Mouse (Mus musculus) embryonic facial prominence, embryonic 10.5 days (tissue): ENCODE results near the gene Pcbd2. TPM values are rescaled to one million over a fixed set of nuclear protein-coding genes. Genes with fewer than 3 reads are reported as not detected.

Experiments
- DNase-seq: peaks from one replicate; pipeline ENCODE4 v3.0.0-alpha.2; 2017; ENCODE audit warnings: low spot score
- H3K27ac ChIP-seq: fragments of 300-500 bp; sonication (generic); replicated peaks from 2 replicates; pipeline ENCODE4 v1.5.1; 2016; ENCODE audit warnings: mild to moderate bottlenecking
- H3K27me3 ChIP-seq: fragments of 300-500 bp; sonication (generic); replicated peaks from 2 replicates; pipeline ENCODE4 v1.6.1; 2016; ENCODE audit warnings: low read depth, mild to moderate bottlenecking; ENCODE audit not compliant: poor library complexity, severe bottlenecking
- H3K36me3 ChIP-seq: fragments of 300-500 bp; sonication (generic); replicated peaks from 2 replicates; pipeline ENCODE4 v1.6.1; 2016; ENCODE audit warnings: mild to moderate bottlenecking, moderate library complexity
- H3K4me1 ChIP-seq: fragments of 300-500 bp; sonication (generic); 2 replicates; pipeline ENCODE4 v1.6.1; 2016
- H3K4me3 ChIP-seq: fragments of 300-500 bp; sonication (generic); 2 replicates; pipeline ENCODE4 v1.5.1; 2016; ENCODE audit warnings: mild to moderate bottlenecking, moderate library complexity
- H3K9me3 ChIP-seq: fragments of 300-500 bp; sonication (generic); 2 replicates; pipeline ENCODE4 v1.6.1; 2016; ENCODE audit warnings: mild to moderate bottlenecking
- WGBS: fragments of 180-500 bp; shearing (Covaris S2); methylation state at CpG from one replicate; pipeline ENCODE4 v1.1.7; 2016; 5-methylcytosine and 5-hydroxymethylcytosine counted together
- polyA plus RNA-seq: library from polyadenylated mRNA; unstranded; fragments of >200 nt; fragmentation: Nextera tagmentation; extraction: Ambion mirVana; gene quantifications from 2 replicates; pipeline ENCODE4 v1.2.1, GENCODE M21; 2016

Gene Pcbd2
- polyA plus RNA-seq, 1 experiment from 2014 or later, result 43.7 TPM

GRCm38 (mm10) chr13:55754380-55754779 lies 27.2 kb downstream of the Pcbd2 start:
- peak; percentile 75 for DNase-seq
- Histone ChIP-seq H3K4me1 (peaks cover 51% of the 10 kb centered on the region), H3K9me3 (no peaks in the 10 kb centered on the region), H3K36me3 (no peaks in the 10 kb centered on the region), H3K27ac (no peak overlapping the region), H3K4me3 (no peak overlapping the region), H3K27me3 (no peaks in the 10 kb centered on the region)
- whole genome bisulfite sequencing, result 61% methylated on average over 13 of the region's 13 CpGs

- H3K9me3 ChIP-seq, result no peaks in the 10 kb centered on the region
- peak; percentile 45 for DNase-seq
- H3K27me3 ChIP-seq, result no peaks in the 10 kb centered on the region
- peak overlapping the region; percentile 20; the same call in 1 of the 2 replicates for H3K4me3 ChIP-seq
- H3K27ac ChIP-seq, result peak overlapping the region; percentile 63
- H3K4me1 ChIP-seq, result peaks cover 47% of the 10 kb centered on the region
- no peaks in the 10 kb centered on the region for H3K36me3 ChIP-seq
- WGBS, result 37% methylated on average over 8 of the region's 8 CpGs
Observed at GRCm38 (mm10) chr13:55756789-55757188, 29.6 kb downstream of the Pcbd2 start.

GRCm38 (mm10) chr13:55757645-55758044 lies 30.5 kb downstream of the Pcbd2 start:
- Histone ChIP-seq H3K36me3 (no peaks in the 10 kb centered on the region), H3K27me3 (no peaks in the 10 kb centered on the region), H3K27ac (no peak overlapping the region), H3K4me1 (peaks cover 52% of the 10 kb centered on the region), H3K4me3 (no peak overlapping the region), H3K9me3 (no peaks in the 10 kb centered on the region)
- DNase-seq, result no peak
- 80% methylated on average over 6 of the region's 6 CpGs for WGBS

- no peak overlapping the region for H3K4me3 ChIP-seq
- H3K36me3 ChIP-seq, result no peaks in the 10 kb centered on the region
- H3K27ac ChIP-seq, result peak overlapping the region; percentile 72
- no peaks in the 10 kb centered on the region for H3K9me3 ChIP-seq
- H3K4me1 ChIP-seq, result peaks cover 54% of the 10 kb centered on the region
- no peak for DNase-seq
- H3K27me3 ChIP-seq, result 0 out of 2 replicates have a peak, but pooled peaks cover 4% of the 10 kb centered on the region
- 67% methylated on average over 10 of the region's 10 CpGs for WGBS
Observed at GRCm38 (mm10) chr13:55760576-55760975, 33.4 kb downstream of the Pcbd2 start.

- H3K27me3 ChIP-seq, result 0 out of 2 replicates have a peak, but pooled peaks cover 4% of the 10 kb centered on the region
- WGBS, result 66% methylated on average over 10 of the region's 10 CpGs
- H3K36me3 ChIP-seq, result no peaks in the 10 kb centered on the region
- no peak overlapping the region for H3K4me3 ChIP-seq
- peaks cover 52% of the 10 kb centered on the region for H3K4me1 ChIP-seq
- H3K9me3 ChIP-seq, result no peaks in the 10 kb centered on the region
- peak; percentile 39 for DNase-seq
- H3K27ac ChIP-seq, result peak overlapping the region; percentile 65
Observed at GRCm38 (mm10) chr13:55761486-55761885, 34.3 kb downstream of the Pcbd2 start.

- H3K4me3 ChIP-seq, result no peak overlapping the region
- peak; percentile 37 for DNase-seq
- no peaks in the 10 kb centered on the region for H3K9me3 ChIP-seq
- H3K27me3 ChIP-seq, result 0 out of 2 replicates have a peak, but pooled peaks cover 8% of the 10 kb centered on the region
- H3K27ac ChIP-seq, result peak overlapping the region; percentile 57; the same call in 1 of the 2 replicates
- WGBS, result 80% methylated on average over 7 of the region's 7 CpGs
- H3K4me1 ChIP-seq, result peaks cover 15% of the 10 kb centered on the region
- H3K36me3 ChIP-seq, result peaks cover 5% of the 10 kb centered on the region; the same call in 1 of the 2 replicates
Observed at GRCm38 (mm10) chr13:55774352-55774751, 47.2 kb downstream of the Pcbd2 start.

- no peaks in the 10 kb centered on the region for H3K9me3 ChIP-seq
- DNase-seq, result peak; percentile 65
- 48% methylated on average over 11 of the region's 11 CpGs for WGBS
- H3K27ac ChIP-seq, result 0 out of 2 replicates have a peak overlapping the region, but pooled peaks have one; percentile 57
- H3K36me3 ChIP-seq, result peaks cover 5% of the 10 kb centered on the region; the same call in 1 of the 2 replicates
- H3K4me1 ChIP-seq, result peaks cover 15% of the 10 kb centered on the region
- H3K27me3 ChIP-seq, result 0 out of 2 replicates have a peak, but pooled peaks cover 8% of the 10 kb centered on the region
- no peak overlapping the region for H3K4me3 ChIP-seq
Observed at GRCm38 (mm10) chr13:55775056-55775455, 47.9 kb downstream of the Pcbd2 start.

- H3K27me3 ChIP-seq, result no peaks in the 10 kb centered on the region
- H3K36me3 ChIP-seq, result no peaks in the 10 kb centered on the region
- 90% methylated on average over 3 of the region's 3 CpGs for WGBS
- no peaks in the 10 kb centered on the region for H3K4me1 ChIP-seq
- no peak for DNase-seq
- H3K27ac ChIP-seq, result no peak within 1 kb of the TSS
- no peaks in the 10 kb centered on the region for H3K9me3 ChIP-seq
- H3K4me3 ChIP-seq, result no peak within 1 kb of the TSS
Observed at GRCm38 (mm10) chr13:55784268-55784667, 57.1 kb downstream of the Pcbd2 start, which contains the start of gene Catsper3. Catsper3 (plus strand) TSS chr13:55784568.

GRCm38 (mm10) chr13:55786120-55786519 lies 59.0 kb downstream of the Pcbd2 start:
- WGBS, result 85% methylated on average over 11 of the region's 11 CpGs
- H3K27ac ChIP-seq, result no peak overlapping the region
- H3K9me3 ChIP-seq, result no peaks in the 10 kb centered on the region
- no peaks in the 10 kb centered on the region for H3K36me3 ChIP-seq
- no peaks in the 10 kb centered on the region for H3K27me3 ChIP-seq
- no peak for DNase-seq
- H3K4me3 ChIP-seq, result no peak overlapping the region
- no peaks in the 10 kb centered on the region for H3K4me1 ChIP-seq

- 73% methylated on average over 2 of the region's 2 CpGs for WGBS
- no peak overlapping the region for H3K4me3 ChIP-seq
- H3K27me3 ChIP-seq, result no peaks in the 10 kb centered on the region
- no peak overlapping the region for H3K27ac ChIP-seq
- H3K9me3 ChIP-seq, result peaks cover 10% of the 10 kb centered on the region
- no peaks in the 10 kb centered on the region for H3K4me1 ChIP-seq
- H3K36me3 ChIP-seq, result no peaks in the 10 kb centered on the region
- no peak for DNase-seq
Observed at GRCm38 (mm10) chr13:55801246-55801645, 74.1 kb downstream of the Pcbd2 start.

GRCm38 (mm10) chr13:55803973-55804372 lies 76.8 kb downstream of the Pcbd2 start:
- Histone ChIP-seq H3K36me3 (no peaks in the 10 kb centered on the region), H3K4me3 (no peak overlapping the region), H3K27me3 (no peaks in the 10 kb centered on the region), H3K4me1 (no peaks in the 10 kb centered on the region), H3K9me3 (peaks cover 10% of the 10 kb centered on the region), H3K27ac (no peak overlapping the region)
- DNase-seq, result no peak
- WGBS, result 89% methylated on average over 1 of the region's 1 CpGs

- H3K4me3 ChIP-seq, result no peak overlapping the region
- WGBS, result 69% methylated on average over 7 of the region's 7 CpGs
- no peaks in the 10 kb centered on the region; the same call in 1 of the 2 replicates for H3K4me1 ChIP-seq
- H3K36me3 ChIP-seq, result no peaks in the 10 kb centered on the region
- H3K27me3 ChIP-seq, result no peaks in the 10 kb centered on the region
- no peak for DNase-seq
- no peak overlapping the region for H3K27ac ChIP-seq
- no peaks in the 10 kb centered on the region for H3K9me3 ChIP-seq
Observed at GRCm38 (mm10) chr13:55809041-55809623, 82.0 kb downstream of the Pcbd2 start.

GRCm38 (mm10) chr13:55809707-55810106 lies 82.5 kb downstream of the Pcbd2 start:
- no peaks in the 10 kb centered on the region; the same call in 1 of the 2 replicates for H3K4me1 ChIP-seq
- no peaks in the 10 kb centered on the region for H3K27me3 ChIP-seq
- no peaks in the 10 kb centered on the region for H3K9me3 ChIP-seq
- WGBS, result 94% methylated on average over 10 of the region's 10 CpGs
- DNase-seq, result no peak
- no peaks in the 10 kb centered on the region for H3K36me3 ChIP-seq
- H3K4me3 ChIP-seq, result no peak overlapping the region
- H3K27ac ChIP-seq, result no peak overlapping the region
